Mouse (Mus musculus) neural tube, embryonic 13.5 days (tissue): ENCODE measurements around the gene Slc44a2. TPM values are rescaled to one million over a fixed set of nuclear protein-coding genes. Genes with fewer than 3 reads are reported as not detected.

ENCODE experiments used
- ATAC-seq: fragments of 200-750 bp; cut with Nextera tagmentation; 2 replicates; pipeline ENCODE4 v1.8.0; 2017; ENCODE audit warnings: low read depth, mild to moderate bottlenecking, moderate TSS enrichment, moderate library complexity
- H3K27ac ChIP-seq: fragments of 300-500 bp; sonication (generic); replicated peaks from 2 replicates; pipeline ENCODE4 v1.5.1; 2015; ENCODE audit warnings: moderate library complexity, mild to moderate bottlenecking, inconsistent platforms
- H3K27me3 ChIP-seq: fragments of 300-500 bp; sonication (generic); 2 replicates; pipeline ENCODE4 v1.6.1; 2015; ENCODE audit warnings: mild to moderate bottlenecking, inconsistent platforms
- H3K36me3 ChIP-seq: fragments of 300-500 bp; sonication (generic); 2 replicates; pipeline ENCODE4 v1.6.1; 2015; ENCODE audit warnings: mild to moderate bottlenecking, inconsistent platforms
- H3K4me1 ChIP-seq: fragments of 300-500 bp; sonication (generic); replicated peaks from 2 replicates; pipeline ENCODE4 v1.6.1; 2015; ENCODE audit warnings: inconsistent platforms
- H3K4me2 ChIP-seq: fragments of 300-500 bp; sonication (generic); 2 replicates; pipeline ENCODE4 v1.6.1; 2015; ENCODE audit warnings: inconsistent platforms, mild to moderate bottlenecking, moderate library complexity
- H3K4me3 ChIP-seq: fragments of 300-500 bp; sonication (generic); 2 replicates; pipeline ENCODE4 v1.5.1; 2015; ENCODE audit warnings: mild to moderate bottlenecking, inconsistent platforms
- H3K9ac ChIP-seq: fragments of 300-500 bp; sonication (generic); 2 replicates; pipeline ENCODE4 v1.6.1; 2015; ENCODE audit warnings: moderate library complexity, mild to moderate bottlenecking, inconsistent platforms
- H3K9me3 ChIP-seq: fragments of 300-500 bp; sonication (generic); 2 replicates; pipeline ENCODE4 v1.6.1; 2016; ENCODE audit warnings: inconsistent platforms
- WGBS: fragments of 180-500 bp; shearing (Covaris S2); methylation state at CpG from one replicate; pipeline ENCODE4 v1.1.7; 2015; 5-methylcytosine and 5-hydroxymethylcytosine counted together
- polyA plus RNA-seq: library from polyadenylated mRNA; unstranded; fragments of >200 nt; fragmentation: Nextera tagmentation; extraction: Ambion mirVana; gene quantifications from 2 replicates; pipeline ENCODE4 v1.2.1, GENCODE M21; 2015

The Slc44a2 gene
- polyA plus RNA-seq, 1 experiment from 2014 or later = 70.1 TPM

- H3K9ac ChIP-seq = peak overlapping the region; percentile 85
- peak overlapping the region; percentile 93 for H3K27ac ChIP-seq
- peaks cover 44% of the 10 kb centered on the region for H3K4me1 ChIP-seq
- H3K9me3 ChIP-seq = no peaks in the 10 kb centered on the region
- H3K4me3 ChIP-seq = peak overlapping the region; percentile 88
- 1% methylated on average over 34 of the region's 38 CpGs for whole genome bisulfite sequencing
- peak; percentile 62 for ATAC-seq
- no peaks in the 10 kb centered on the region for H3K27me3 ChIP-seq
- peak overlapping the region; percentile 81 for H3K4me2 ChIP-seq
- peaks cover 10% of the 10 kb centered on the region; the same call in 1 of the 2 replicates for H3K36me3 ChIP-seq
These were observed 47.7 kb downstream of the Slc44a2 start for GRCm38 (mm10) chr9:21368131-21368584.

- Histone ChIP-seq H3K27me3 (no peaks in the 10 kb centered on the region), H3K4me2 (peak overlapping the region; percentile 81), H3K36me3 (peaks cover 10% of the 10 kb centered on the region; the same call in 1 of the 2 replicates), H3K9me3 (no peaks in the 10 kb centered on the region), H3K9ac (peak overlapping the region; percentile 85), H3K4me1 (peaks cover 47% of the 10 kb centered on the region), H3K4me3 (peak overlapping the region; percentile 88), H3K27ac (0 out of 2 replicates have a peak overlapping the region, but pooled peaks have one; percentile 93)
- WGBS = 73% methylated on average over 11 of the region's 11 CpGs
- ATAC-seq = no peak
These were observed 48.6 kb downstream of the Slc44a2 start for GRCm38 (mm10) chr9:21369080-21369479.

- Histone ChIP-seq H3K27me3 (no peaks in the 10 kb centered on the region), H3K36me3 (peaks cover 10% of the 10 kb centered on the region; the same call in 1 of the 2 replicates), H3K4me3 (peak overlapping the region; percentile 10; the same call in 1 of the 2 replicates), H3K9ac (peak overlapping the region; percentile 27; the same call in 1 of the 2 replicates), H3K9me3 (no peaks in the 10 kb centered on the region), H3K27ac (no peak overlapping the region), H3K4me1 (peaks cover 54% of the 10 kb centered on the region), H3K4me2 (peak overlapping the region; percentile 81)
- no peak for ATAC-seq
- WGBS = 70% methylated on average over 2 of the region's 2 CpGs
These were observed 50.4 kb downstream of the Slc44a2 start for GRCm38 (mm10) chr9:21370876-21371275.

- ATAC-seq = no peak
- Histone ChIP-seq H3K9me3 (no peaks in the 10 kb centered on the region), H3K4me1 (peaks cover 60% of the 10 kb centered on the region), H3K9ac (no peak overlapping the region), H3K36me3 (peaks cover 10% of the 10 kb centered on the region; the same call in 1 of the 2 replicates), H3K27ac (no peak overlapping the region), H3K4me3 (no peak overlapping the region), H3K4me2 (no peak overlapping the region), H3K27me3 (no peaks in the 10 kb centered on the region)
- 88% methylated on average over 1 of the region's 1 CpGs for WGBS
These were observed 52.0 kb downstream of the Slc44a2 start for GRCm38 (mm10) chr9:21372508-21372907.

- Histone ChIP-seq H3K27me3 (no peaks in the 10 kb centered on the region), H3K4me3 (no peak overlapping the region), H3K4me2 (no peak overlapping the region), H3K36me3 (0 out of 2 replicates have a peak, but pooled peaks cover 2% of the 10 kb centered on the region), H3K27ac (no peak overlapping the region), H3K4me1 (peaks cover 50% of the 10 kb centered on the region), H3K9ac (0 out of 2 replicates have a peak overlapping the region, but pooled peaks have one; percentile 8), H3K9me3 (no peaks in the 10 kb centered on the region)
- 90% methylated on average over 3 of the region's 3 CpGs for WGBS
- no peak for ATAC-seq
These were observed 58.7 kb downstream of the Slc44a2 start for GRCm38 (mm10) chr9:21379195-21379594.

GRCm38 (mm10) chr9:21380868-21381267, 60.4 kb downstream of the Slc44a2 start:
- Histone ChIP-seq H3K9me3 (no peaks in the 10 kb centered on the region), H3K36me3 (0 out of 2 replicates have a peak, but pooled peaks cover 7% of the 10 kb centered on the region), H3K27ac (no peak overlapping the region), H3K27me3 (no peaks in the 10 kb centered on the region), H3K4me3 (no peak overlapping the region), H3K4me1 (peaks cover 59% of the 10 kb centered on the region), H3K9ac (no peak overlapping the region), H3K4me2 (no peak overlapping the region)
- no peak for ATAC-seq

GRCm38 (mm10) chr9:21383966-21384365, 63.5 kb downstream of the Slc44a2 start:
- H3K4me1 ChIP-seq = peaks cover 46% of the 10 kb centered on the region
- H3K9me3 ChIP-seq = no peaks in the 10 kb centered on the region
- no peak overlapping the region for H3K4me3 ChIP-seq
- no peak overlapping the region for H3K9ac ChIP-seq
- no peak for ATAC-seq
- no peak overlapping the region for H3K27ac ChIP-seq
- H3K36me3 ChIP-seq = peaks cover 20% of the 10 kb centered on the region
- H3K4me2 ChIP-seq = no peak overlapping the region
- no peaks in the 10 kb centered on the region for H3K27me3 ChIP-seq

GRCm38 (mm10) chr9:21392646-21393175, 72.2 kb downstream of the Slc44a2 start:
- Histone ChIP-seq H3K4me1 (no peaks in the 10 kb centered on the region), H3K36me3 (peaks cover 99% of the 10 kb centered on the region), H3K4me2 (no peak overlapping the region), H3K9ac (no peak overlapping the region), H3K27me3 (no peaks in the 10 kb centered on the region), H3K27ac (no peak overlapping the region), H3K4me3 (no peak overlapping the region), H3K9me3 (no peaks in the 10 kb centered on the region)
- 90% methylated on average over 10 of the region's 10 CpGs for WGBS
- ATAC-seq = no peak

- Histone ChIP-seq H3K27ac (no peak overlapping the region), H3K36me3 (peaks cover 100% of the 10 kb centered on the region), H3K27me3 (no peaks in the 10 kb centered on the region), H3K4me2 (no peak overlapping the region), H3K9me3 (no peaks in the 10 kb centered on the region), H3K9ac (no peak overlapping the region), H3K4me3 (no peak overlapping the region), H3K4me1 (no peaks in the 10 kb centered on the region)
- 91% methylated on average over 3 of the region's 3 CpGs for WGBS
- no peak for ATAC-seq
These were observed 75.2 kb downstream of the Slc44a2 start for GRCm38 (mm10) chr9:21395692-21396091.

- Histone ChIP-seq H3K4me1 (no peaks in the 10 kb centered on the region), H3K27me3 (no peaks in the 10 kb centered on the region), H3K4me2 (no peak overlapping the region), H3K4me3 (no peak overlapping the region), H3K36me3 (peaks cover 98% of the 10 kb centered on the region), H3K9me3 (no peaks in the 10 kb centered on the region), H3K9ac (no peak overlapping the region), H3K27ac (no peak overlapping the region)
- 98% methylated on average over 3 of the region's 3 CpGs for WGBS
- no peak for ATAC-seq
These were observed 76.7 kb downstream of the Slc44a2 start for GRCm38 (mm10) chr9:21397170-21397569.

GRCm38 (mm10) chr9:21401042-21401441, 80.5 kb downstream of the Slc44a2 start:
- Histone ChIP-seq H3K4me2 (no peak overlapping the region), H3K36me3 (peaks cover 98% of the 10 kb centered on the region), H3K27me3 (no peaks in the 10 kb centered on the region), H3K4me1 (no peaks in the 10 kb centered on the region), H3K27ac (no peak overlapping the region), H3K9ac (no peak overlapping the region), H3K9me3 (no peaks in the 10 kb centered on the region), H3K4me3 (no peak overlapping the region)
- 94% methylated on average over 9 of the region's 9 CpGs for WGBS
- ATAC-seq = no peak

GRCm38 (mm10) chr9:21402764-21403253, 82.3 kb downstream of the Slc44a2 start:
- Histone ChIP-seq H3K9ac (no peak overlapping the region), H3K4me2 (no peak overlapping the region), H3K27me3 (no peaks in the 10 kb centered on the region), H3K4me3 (no peak overlapping the region), H3K27ac (no peak overlapping the region), H3K4me1 (no peaks in the 10 kb centered on the region), H3K36me3 (peaks cover 98% of the 10 kb centered on the region), H3K9me3 (no peaks in the 10 kb centered on the region)
- no peak for ATAC-seq
- 88% methylated on average over 11 of the region's 11 CpGs for WGBS

GRCm38 (mm10) chr9:21403745-21404144, 83.2 kb downstream of the Slc44a2 start:
- Histone ChIP-seq H3K4me1 (no peaks in the 10 kb centered on the region), H3K9me3 (no peaks in the 10 kb centered on the region), H3K9ac (no peak overlapping the region), H3K4me2 (no peak overlapping the region), H3K36me3 (peaks cover 89% of the 10 kb centered on the region), H3K27me3 (no peaks in the 10 kb centered on the region), H3K27ac (no peak overlapping the region), H3K4me3 (no peak overlapping the region)
- 92% methylated on average over 5 of the region's 5 CpGs for WGBS
- ATAC-seq = no peak
